Mouse (Mus musculus) gastrocnemius, postnatal 36 days (tissue): ENCODE measurements around the gene Ift74. TPM values are rescaled to one million over a fixed set of nuclear protein-coding genes. Genes with fewer than 3 reads are reported as not detected.
"Not testable (repeated sequence)": the region's sequence is repeated elsewhere in the genome, so short reads cannot be mapped to it uniquely, and the experiment has no call there.

Experiments
- DNase-seq, 2 experiments: peaks; one replicate each; pipeline ENCODE4 v3.0.0; 2022
- intact Hi-C: fragments of 180-260 bp; cut with DNase I; formaldehyde crosslinking; loops from one replicate; pipeline ENCODE4 v1.15.1; 2025
- long read RNA-seq, 2 experiments: library from polyadenylated mRNA; stranded (forward); transcript quantifications; one replicate each; pipeline ENCODE4 v2.0.0; 2021
- total RNA-seq, 2 experiments: library from RNA; stranded (reverse); gene quantifications; 2 replicates each; pipeline ENCODE4 v1.2.3; 2021

Ift74 gene
- total RNA-seq = 1 to 10 TPM; 6.1 TPM
- long read RNA-seq, experiment 1, transcript Ift74-201 (20 exons, 2,139 nt) = major isoform, 7 of 11 reads
- long read RNA-seq, experiment 1, partial matches to known transcripts = 3 of 11 reads
- long read RNA-seq, experiment 1, other reads (novel, unspliced or antisense) = 1 of 11 reads
- long read RNA-seq, experiment 2, transcript Ift74-201 (20 exons, 2,139 nt) = major isoform, 9 of 11 reads
- long read RNA-seq, experiment 2, partial matches to known transcripts = 1 of 11 reads
- long read RNA-seq, experiment 2, other reads (novel, unspliced or antisense) = 1 of 11 reads

DNA sequence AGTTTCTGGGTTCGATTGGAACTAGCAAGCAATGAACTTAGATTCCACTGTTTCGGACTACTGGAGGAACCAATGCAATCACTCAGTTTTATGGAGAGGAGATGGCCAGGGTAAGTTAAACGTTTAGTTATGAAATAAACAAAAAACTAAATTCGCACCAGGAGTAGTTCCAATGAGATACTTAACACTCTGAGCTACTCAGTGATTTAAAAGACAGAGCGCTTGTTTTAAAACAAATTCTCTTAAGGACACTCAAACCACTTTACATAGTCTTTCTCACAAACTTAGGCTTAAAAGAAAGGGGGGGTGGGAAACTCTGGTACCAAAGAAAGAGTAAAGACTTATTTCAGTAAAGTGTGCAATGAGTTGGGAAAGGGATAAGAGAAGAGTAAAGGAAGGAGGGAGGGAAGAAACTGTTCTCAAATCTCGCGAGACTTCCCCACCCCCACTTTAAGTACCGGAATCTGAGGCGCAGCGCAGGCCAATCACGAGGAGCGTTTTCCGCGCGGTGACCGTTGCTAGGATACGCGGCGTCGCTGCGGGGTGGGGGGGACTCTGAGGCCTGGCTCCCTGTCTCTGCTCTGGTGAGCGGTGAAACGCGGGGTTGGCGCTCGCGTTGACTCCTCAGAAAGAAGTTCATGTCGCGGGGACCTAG lies at the start of gene Ift74:
Gene Ift74, plus strand, starts transcription at position 520 of the 655 bp plus-strand sequence.
- intact Hi-C loops = no loop called here
- peak; percentile 73 to 91 for DNase-seq

DNA sequence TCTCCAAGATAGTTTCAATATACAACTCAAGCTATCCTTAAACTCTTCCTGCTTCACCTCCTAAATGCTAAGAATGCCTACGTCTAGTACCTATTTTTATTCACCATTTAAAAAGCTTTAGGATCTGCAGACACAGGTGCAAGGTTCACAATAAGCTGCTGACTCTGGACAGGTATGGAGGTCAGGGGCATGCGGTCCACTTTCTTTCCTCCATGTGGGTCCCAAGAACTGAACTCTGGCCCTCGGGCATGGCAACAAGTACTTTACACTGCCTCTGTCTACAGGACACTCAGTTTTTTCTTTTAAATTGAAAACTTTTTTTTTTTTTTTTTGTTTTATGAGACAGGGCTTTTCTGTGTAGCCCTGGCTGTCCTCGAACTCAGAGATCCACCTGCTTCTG lies 41.6 kb upstream of the Ift74 start:
- DNase-seq = no peak
- intact Hi-C loops = no loop called here

DNA sequence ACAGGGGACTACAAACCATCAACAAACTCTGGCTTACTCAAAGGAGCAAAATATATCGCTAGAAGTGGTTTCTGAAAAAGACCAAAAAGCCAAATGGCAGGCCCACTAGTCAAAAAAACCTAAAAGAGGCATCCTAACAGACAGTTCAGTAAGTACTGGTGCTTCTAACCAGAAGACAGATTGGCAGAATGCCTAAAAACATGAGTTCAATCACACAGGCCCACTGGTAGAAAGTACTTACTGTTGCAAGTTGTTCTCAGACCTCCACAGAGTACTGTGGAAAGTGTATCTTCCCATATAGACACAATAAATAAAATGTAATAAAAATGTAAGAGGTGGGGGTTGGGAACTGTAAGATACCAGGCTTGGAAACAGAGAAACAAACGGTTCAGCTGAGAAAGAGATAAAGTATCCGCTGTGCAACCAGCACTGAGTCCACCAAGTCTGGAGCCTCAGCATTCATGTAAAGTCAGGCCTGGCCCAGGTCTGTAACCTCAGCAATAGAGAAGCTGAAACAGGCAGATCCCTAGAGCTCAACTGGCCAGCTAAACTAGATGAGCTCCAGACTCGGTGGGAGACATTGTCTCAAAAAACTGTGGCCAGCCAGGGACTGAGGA lies 22.4 kb upstream of the Ift74 start:
- DNase-seq = no peak
- intact Hi-C loops = no loop called here

DNA sequence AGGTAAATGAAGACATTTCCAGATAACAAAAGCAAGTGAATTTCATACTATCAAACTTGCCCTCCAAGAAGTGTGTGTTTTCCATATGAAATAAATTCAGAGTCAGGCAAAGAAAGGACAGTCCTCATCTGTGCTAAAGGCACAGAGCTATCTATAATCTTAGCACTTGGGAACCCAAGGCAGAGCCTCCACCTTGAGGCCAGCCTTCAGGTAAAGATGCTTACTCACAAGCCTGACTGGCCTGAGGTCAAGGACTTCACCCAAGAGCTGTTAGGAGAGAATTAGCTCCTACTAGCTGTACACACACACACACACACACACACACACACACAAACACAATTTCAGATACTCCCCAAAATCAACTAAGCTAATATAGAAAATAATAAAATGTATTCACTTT lies 21.6 kb upstream of the Ift74 start:
- intact Hi-C loops = no loop called here
- DNase-seq = no peak

DNA sequence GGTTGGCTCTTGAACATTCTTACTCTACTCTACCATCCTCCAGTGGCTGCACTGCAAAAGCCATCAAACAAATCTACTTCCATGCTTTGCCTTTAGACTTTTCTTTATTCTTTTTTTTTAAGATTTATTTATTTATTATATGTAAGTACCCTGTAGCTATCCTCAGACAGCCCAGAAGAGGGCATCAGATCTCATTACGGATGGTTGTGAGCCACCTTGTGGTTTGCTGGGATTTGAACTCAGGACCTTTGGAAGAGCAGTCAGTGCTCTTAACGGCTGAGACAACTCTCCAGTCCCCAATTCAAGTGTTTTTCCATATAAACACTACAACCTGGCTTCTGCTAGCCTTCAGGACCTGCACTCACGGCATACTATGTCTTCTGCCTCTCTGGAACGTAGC lies 12.9 kb upstream of the Ift74 start:
- intact Hi-C loops = loop anchor here (5.0 kb wide), 1 partner anchor 44 kb away; the partner anchor contains the start of genes Caap1 and Gm10306
- DNase-seq = no peak

DNA sequence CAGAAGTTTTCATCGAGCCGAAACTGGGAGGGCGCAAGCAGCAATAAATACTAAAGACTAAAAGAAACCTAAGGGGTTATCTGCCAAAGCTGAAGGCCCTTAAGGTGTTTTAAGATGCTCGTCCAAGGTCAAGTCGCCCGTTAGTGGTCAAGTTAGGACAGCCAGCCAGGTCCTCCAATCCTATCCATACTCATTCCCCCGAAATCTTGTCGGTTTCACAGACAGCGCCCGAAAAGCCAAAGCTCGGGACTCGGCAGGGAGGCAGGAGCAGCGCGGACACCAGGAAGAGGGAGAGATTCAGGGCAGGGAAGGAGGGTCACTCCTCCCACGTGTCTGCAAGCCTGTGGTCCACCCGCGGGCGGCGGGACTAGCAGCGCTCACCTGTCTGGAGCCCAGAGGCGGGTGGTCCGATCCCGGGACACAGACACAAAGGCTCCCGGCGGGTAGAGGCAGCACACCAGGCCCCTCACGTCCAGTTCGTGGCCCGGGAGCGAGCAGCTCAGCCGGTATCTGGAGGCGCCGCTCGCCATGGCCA lies 11.7 kb upstream of the Ift74 start:
- intact Hi-C loops = loop anchor here (5.0 kb wide), 1 partner anchor 45 kb away; the partner anchor contains the start of genes Caap1 and Gm10306
- DNase-seq = no peak

DNA sequence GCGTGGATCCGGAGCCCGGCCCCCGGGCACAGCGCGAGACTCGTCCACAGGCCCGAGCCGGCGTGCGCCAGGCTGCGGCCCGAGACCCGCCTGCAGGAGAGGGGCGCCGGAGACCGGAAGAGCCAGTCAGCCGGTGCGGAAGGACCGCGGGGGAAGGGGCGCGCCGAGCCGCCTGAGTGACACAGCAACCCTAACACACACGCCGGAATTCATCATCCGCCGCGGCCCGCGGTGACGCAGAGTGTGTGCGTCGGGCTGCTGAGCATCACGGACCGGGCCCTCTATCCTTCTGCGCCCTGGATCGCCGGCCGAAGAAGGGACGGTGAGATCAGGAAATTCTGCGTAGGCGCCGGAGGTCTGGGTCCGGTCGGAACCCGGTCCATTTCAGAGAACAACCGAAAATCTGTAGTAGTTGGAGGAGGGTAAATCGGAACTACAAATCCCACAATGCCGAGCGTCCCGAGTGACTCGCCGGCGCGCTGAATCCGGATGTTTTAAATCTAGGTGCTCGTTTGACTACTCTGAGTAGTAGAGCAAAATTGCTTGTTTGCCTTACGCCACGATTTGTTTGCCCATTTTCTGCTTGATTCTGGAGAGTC lies 11.2 kb upstream of the Ift74 start, which contains the start of gene Plaa:
Gene Plaa, minus strand, starts transcription at position 214 of the 599 bp plus-strand sequence.
- DNase-seq = peak; percentile 82 to 92
- intact Hi-C loops = loop anchor here (5.0 kb wide), 1 partner anchor 46 kb away; the partner anchor contains the start of genes Caap1 and Gm10306

DNA sequence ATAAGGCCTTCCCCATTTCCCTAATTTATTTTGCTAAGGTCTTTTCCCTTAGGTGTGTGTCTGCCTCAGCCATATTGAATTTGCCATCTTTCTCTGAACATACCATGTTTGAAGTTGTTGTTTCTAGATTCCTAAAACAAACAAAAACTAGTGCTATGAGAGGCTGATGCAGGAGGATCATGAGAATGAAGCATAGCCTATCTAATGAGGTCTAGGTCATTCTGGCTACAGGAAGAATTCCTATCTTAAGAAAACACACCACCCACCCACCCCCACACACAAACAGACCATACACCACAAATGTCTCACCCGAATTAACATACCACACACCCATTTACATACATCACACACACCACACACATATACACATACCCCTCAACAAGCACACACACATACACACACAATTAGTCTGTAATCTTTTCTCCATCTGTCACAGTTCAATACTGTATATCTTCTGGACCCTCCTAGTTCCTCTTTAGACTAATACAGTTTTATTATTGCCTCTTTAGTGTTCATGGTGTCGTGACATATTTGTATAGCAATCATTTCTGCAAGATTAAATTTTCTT lies 9.8 kb upstream of the Ift74 start:
- intact Hi-C loops = loop anchor here (5.0 kb wide), 1 partner anchor 47 kb away; the partner anchor contains the start of genes Caap1 and Gm10306
- DNase-seq = no peak

DNA sequence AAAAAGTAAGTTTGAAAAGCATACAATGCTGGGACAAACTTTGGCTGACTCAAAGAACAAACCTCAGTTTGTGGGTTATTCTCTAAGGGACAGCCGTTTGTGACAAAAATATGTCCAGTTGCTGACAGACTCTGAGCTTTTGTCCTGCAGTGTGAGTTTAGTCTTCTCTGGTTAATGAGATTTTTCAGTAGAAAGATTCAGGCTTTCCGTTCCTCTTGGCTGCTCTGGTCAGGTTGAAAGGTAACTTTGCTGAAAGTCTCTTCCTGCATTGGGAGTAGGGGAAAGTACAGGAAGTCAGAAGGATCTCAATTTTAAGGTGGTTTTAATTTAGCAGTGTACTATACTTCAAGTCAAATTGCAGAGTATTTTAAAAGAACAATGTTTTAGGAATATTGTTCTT lies 8.7 kb upstream of the Ift74 start:
- no peak for DNase-seq
- intact Hi-C loops = no loop called here

DNA sequence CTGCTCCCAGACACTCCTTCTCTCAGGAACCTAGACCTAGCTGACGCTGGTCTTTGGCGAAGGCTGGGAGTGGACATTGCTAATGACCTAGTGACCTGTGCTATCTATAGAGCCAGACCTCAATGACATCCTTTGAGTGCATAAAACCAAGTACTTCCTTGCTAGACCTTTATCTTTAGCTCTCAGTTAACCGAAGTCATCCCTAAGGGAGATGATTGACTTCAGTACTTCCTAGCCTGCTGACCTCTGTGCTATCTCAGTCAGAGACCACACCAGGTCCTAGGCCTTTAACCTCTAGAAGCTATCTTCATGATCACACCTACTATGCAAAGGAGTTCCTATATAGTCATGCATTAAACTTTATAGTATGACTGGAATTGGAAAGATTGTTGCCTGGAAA lies 4.0 kb upstream of the Ift74 start:
- intact Hi-C loops = no loop called here

DNA sequence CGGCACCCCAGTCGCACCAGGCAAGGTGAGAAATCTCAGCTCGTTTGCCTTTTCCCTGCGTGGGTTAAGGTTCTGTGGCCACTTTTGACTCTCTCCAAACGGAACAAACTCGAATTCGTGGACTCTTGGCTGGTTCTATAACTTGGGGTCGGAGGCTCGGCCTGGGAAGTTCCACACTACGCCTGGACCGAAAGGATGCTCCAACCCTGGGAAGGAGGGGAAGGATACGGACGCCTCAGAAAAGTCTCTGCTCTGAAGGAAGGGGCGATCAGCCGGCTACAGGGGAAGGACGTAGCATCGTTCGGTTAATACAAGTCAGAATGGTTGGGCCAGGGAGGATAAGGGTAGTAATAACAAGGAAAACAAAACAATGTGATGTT lies 326 bp downstream of the Ift74 start:
- intact Hi-C loops = no loop called here

More for the DNA sequence above, 4.0 kb upstream of the Ift74 start:
- DNase-seq = no peak

DNA sequence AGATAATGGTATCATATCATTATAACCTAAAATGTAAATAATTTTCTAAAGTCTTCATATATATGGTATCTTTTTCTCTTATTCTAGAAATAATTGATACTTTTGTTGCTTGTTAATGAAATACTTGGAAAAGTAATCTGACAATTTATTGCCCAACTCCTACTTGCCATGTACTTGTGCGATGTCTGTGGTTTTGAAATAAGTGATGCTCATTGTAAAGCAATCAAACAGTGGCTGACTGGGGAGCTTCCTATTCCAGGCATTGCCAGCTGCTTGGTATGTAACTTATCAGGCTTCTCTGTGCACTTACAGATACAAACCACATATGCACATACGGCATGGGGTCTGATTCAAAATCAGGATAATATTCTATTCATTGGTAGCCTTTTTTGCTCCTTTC lies 5.8 kb downstream of the Ift74 start:
- no peak for DNase-seq
- intact Hi-C loops = no loop called here

More for the DNA sequence above, 326 bp downstream of the Ift74 start:
- DNase-seq = no peak

DNA sequence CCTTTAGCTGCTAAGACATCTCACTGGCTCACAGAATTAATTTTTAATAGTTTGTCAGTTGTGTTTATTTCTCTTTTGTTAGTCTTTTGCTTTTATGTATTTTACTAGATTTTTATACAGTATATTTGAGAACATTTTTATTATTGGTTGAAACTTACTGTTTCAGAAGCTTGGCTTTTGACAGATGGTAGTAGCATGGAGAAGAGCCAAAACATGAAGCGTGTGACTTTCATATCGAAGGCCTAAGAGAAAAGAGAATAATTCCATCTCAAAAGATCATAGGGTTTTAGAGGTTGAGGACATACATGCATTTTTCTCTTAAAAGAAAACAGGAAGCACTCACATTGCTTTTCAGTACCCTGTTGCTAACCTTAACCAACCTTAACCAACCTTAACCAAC lies 28.9 kb downstream of the Ift74 start:
- intact Hi-C loops = no loop called here
- DNase-seq = no peak

DNA sequence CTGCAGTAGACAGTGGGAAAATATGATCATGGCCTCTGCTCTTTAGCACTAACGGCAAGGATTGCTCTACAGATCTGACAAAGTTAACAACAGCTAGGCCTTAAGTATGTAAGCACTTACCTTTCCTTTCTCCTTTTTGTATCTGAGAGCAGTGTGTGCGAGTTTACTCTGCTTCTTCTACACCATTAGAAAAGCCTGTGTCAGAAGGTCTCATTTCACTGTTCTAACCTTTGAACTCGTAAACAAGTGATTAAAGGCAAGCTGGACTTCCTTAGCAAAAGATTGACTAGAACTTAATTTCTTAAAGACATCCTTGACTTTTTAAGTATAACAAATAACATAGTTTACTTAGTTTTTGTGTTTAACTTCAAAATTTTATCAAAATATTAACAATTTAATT lies 35.6 kb downstream of the Ift74 start, which contains the start of gene Lrrc19:
Gene Lrrc19, minus strand, starts transcription at position 225 of the 400 bp plus-strand sequence.
- DNase-seq = no peak
- intact Hi-C loops = no loop called here

DNA sequence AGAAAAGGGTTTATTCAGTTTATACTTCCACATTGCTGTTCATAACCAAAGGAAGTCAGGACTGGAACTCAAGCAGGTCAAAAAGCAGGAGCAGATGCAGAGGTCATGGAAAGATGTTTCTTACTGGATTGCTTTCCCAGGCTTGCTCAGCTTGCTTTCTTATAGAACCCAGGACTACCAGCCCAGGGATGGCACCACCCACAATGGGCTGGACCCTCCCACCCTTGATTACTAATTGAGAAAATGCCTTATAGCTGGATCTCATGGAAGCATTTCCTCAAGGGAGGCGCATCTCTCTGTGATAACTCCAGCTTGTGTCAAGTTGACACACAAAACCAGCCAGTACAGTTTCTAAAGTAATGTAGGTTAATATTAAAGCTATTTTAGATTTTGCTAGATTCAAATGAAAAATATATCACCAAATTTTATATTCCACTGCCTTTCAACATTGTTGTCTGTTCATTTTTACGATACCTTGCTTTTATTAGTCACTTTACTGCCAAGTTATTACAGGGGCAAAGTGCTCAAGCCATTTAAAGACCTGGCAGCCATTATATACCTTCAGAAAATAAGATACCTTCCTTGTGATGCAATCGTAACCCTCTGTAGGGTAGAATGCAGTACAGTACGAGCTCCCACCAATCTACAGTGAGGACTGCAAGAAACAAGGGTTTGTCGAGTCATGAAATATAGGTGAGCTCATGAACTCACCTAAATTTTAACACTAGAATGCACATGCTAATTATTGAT lies 36.3 kb downstream of the Ift74 start:
- DNase-seq, intact Hi-C loops: not testable (repeated sequence)

DNA sequence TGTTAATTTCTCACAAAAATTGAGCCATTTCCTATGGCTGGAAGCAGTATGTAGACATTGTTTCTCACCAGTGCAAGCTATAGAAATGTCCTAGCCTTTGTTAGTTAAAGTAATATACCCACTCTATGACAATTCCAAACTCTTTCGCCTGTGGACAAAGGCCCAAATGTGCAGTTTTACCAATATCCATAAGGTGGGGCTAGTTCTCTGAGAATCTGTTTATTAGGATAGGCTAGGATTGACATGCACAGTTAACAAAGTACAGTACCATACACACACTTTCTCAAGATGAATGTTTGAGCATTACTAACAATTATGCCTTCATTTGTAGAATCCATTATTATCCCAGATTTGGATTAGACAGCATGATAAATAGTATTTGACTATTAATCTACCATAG lies 55.4 kb downstream of the Ift74 start:
- intact Hi-C loops = loop anchor here (5.0 kb wide), 1 partner anchor 233 kb away; no protein-coding TSS in a partner anchor
- DNase-seq = no peak

DNA sequence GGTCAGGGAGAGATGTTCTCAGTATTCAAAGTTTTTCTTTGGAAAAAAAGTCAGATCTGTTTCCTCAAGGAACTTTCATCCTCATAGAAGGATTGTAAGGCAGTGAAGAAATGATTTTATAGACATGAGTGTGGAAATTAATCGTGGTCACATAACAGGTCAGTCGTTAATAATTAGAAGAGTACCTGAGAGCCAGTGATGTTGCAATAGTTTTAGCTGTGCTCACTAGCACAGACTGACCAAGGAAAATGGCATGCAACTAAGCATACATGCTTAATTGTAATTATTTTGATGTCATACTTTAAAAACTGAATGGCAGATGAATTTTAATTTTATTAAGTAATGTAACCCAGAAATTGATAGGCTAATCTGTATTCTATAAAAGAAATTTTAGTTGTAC lies 66.4 kb downstream of the Ift74 start:
- intact Hi-C loops = no loop called here
- DNase-seq = no peak

DNA sequence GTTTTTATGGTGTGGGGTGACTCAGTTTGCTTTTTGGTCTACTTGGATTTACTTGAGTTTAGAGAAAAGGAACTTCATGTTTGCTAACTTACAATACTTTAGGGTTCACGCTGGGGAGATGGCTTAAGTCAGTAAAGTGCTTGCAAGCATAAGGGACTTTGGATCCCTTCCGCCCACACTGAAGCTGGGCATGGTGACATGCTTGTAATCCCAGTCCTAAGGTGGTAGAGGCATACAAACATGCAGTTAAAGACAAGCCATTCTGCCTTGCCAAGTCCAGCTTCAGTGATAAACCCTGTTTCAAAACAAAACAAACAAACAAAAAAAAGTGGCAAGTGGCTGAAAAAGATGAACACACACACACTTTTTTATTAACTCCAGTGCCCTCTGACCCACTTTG lies 66.9 kb downstream of the Ift74 start:
- intact Hi-C loops = no loop called here

DNA sequence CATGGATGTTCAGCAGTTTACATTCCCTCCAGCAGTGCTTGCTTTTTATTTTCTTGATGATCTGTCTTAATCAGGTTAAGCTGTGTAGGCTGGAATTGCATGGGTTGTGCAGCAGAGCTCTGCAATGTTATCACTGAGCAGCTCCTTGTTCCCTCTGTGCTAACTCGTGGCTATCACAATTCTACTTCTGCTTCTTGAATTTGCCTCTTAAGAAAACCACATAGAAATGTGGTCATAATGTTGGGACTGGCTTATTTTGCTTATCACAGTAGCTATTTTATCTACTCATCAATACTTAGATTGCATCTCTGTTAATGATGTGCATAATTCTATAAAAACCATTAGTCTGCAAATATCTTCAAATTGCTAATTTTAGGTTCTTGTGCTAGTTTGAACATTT lies 67.7 kb downstream of the Ift74 start:
- no peak for DNase-seq
- intact Hi-C loops = no loop called here

More for the DNA sequence above, 66.9 kb downstream of the Ift74 start:
- DNase-seq = no peak

DNA sequence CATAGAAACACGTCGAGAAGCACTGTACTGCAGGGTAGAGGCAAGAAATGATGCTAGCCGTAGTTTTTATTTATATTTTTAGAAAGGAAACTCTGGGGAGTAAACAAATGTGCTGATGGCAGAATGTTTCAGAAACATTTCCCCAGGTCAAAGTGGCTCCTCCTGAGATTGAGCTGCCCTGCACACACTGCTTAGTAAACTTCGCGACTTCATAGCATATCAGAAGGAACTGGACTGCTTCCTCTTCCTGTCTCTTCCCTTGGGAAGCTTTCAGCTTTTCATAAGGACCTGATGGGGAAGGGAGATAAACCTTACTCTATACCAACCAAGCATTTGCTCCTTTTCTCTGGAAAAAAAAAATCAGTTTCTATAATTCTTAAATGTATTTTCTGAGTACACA lies 69.0 kb downstream of the Ift74 start:
- intact Hi-C loops = no loop called here
- no peak for DNase-seq
